In genomic region chrX:139027909-139028308, GRCm38 (mm10) we compare ENCODE assay signal across 26 mouse cellular contexts. TPM values are rescaled to one million over a fixed set of nuclear protein-coding genes. Genes with fewer than 3 reads are reported as not detected.
DNase-seq lines count a peak whose midpoint lies in the region; ATAC-seq and TF ChIP-seq lines count a peak whose summit lies in the region.
"Had no signal": no experiment of that assay in that cellular context is flagged by ENCODE, and none has a peak within 500 bp of the region (broad histone marks: within the 10 kb centered on the region; RNA-seq: fewer than 3 reads in every experiment).

No protein-coding gene starts in this region.

- no peak overlapping the region for H3K4me3 ChIP-seq in gastrocnemius, adult 2 months
- no peak overlapping the region for H3K4me3 ChIP-seq in lung, embryonic 15.5 days
- H3K4me3 ChIP-seq in stomach, postnatal 0 days (ENCODE audit: low read depth, low read length): no peak overlapping the region
- H3K4me3 ChIP-seq in midbrain, embryonic 15.5 days: no peak overlapping the region
- H3K4me3 ChIP-seq: embryonic facial prominence, embryonic 12.5 days; forebrain, embryonic 13.5 days; heart, embryonic 10.5 days; hindbrain, embryonic 13.5 days had no signal

- H3K36me3 ChIP-seq in lung, embryonic 15.5 days: no peaks in the 10 kb centered on the region
- no peaks in the 10 kb centered on the region for H3K36me3 ChIP-seq in stomach, postnatal 0 days (ENCODE audit: control insufficient read depth, insufficient read depth, low read length)
- no peaks in the 10 kb centered on the region for H3K36me3 ChIP-seq in midbrain, embryonic 15.5 days (replicated peaks)
- H3K36me3 ChIP-seq: embryonic facial prominence, embryonic 12.5 days; heart, embryonic 10.5 days; hindbrain, embryonic 13.5 days had no signal

- 31% methylated on average over 6 of the region's 6 CpGs for WGBS in lung, embryonic 15.5 days
- WGBS in stomach, postnatal 0 days: 33% methylated on average over 6 of the region's 6 CpGs
- WGBS in midbrain, embryonic 15.5 days: 80% methylated on average over 6 of the region's 6 CpGs

- no peak overlapping the region for H3K9ac ChIP-seq in lung, embryonic 15.5 days
- no peak overlapping the region for H3K9ac ChIP-seq in stomach, postnatal 0 days (ENCODE audit: low read length)
- no peak overlapping the region for H3K9ac ChIP-seq in midbrain, embryonic 15.5 days
- H3K9ac ChIP-seq: embryonic facial prominence, embryonic 12.5 days; forebrain, embryonic 13.5 days; hindbrain, embryonic 13.5 days had no signal

- ATAC-seq in lung, embryonic 15.5 days (ENCODE audit: borderline replicate concordance, extremely low read depth, low FRiP score, low TSS enrichment): no peak
- ATAC-seq in stomach, postnatal 0 days (ENCODE audit: low FRiP score, low TSS enrichment): peak; percentile 35; the same call in 1 of the 2 replicates
- no peak for ATAC-seq in midbrain, embryonic 15.5 days (replicated peaks)
- ATAC-seq: activated CD4-positive, CD25-positive, alpha-beta regulatory T cell, adult 4 months; forebrain, embryonic 13.5 days; hindbrain, postnatal 0 days; Patski had no signal

- no peak for DNase-seq in gastrocnemius, adult 2 months
- DNase-seq in gastrocnemius, postnatal 10 days: no peak
- DNase-seq in lung, postnatal 10 days: no peak
- peak; percentile 2 for DNase-seq in brain, adult 2 months (ENCODE audit: low read depth, low spot score)
- no peak for DNase-seq in stomach, postnatal 0 days (ENCODE audit: low spot score)
- DNase-seq: adrenal gland, postnatal 14 days; cerebellum, adult 18-20 months; heart, postnatal 4 days had no signal

- H3K9me3 ChIP-seq in lung, embryonic 15.5 days: no peaks in the 10 kb centered on the region
- no peaks in the 10 kb centered on the region for H3K9me3 ChIP-seq in stomach, postnatal 0 days (ENCODE audit: control insufficient read depth, low read length)
- H3K9me3 ChIP-seq in midbrain, embryonic 15.5 days: no peaks in the 10 kb centered on the region
- H3K9me3 ChIP-seq: embryonic facial prominence, embryonic 12.5 days; forebrain, embryonic 13.5 days; heart, embryonic 10.5 days; hindbrain, embryonic 13.5 days had no signal

- TF ChIP-seq EP300 in stomach, postnatal 0 days (optimal IDR thresholded peaks at IDR 0.05): peak; percentile 34

- 0 out of 2 replicates have a peak, but pooled peaks cover 3% of the 10 kb centered on the region for H3K4me1 ChIP-seq in lung, embryonic 15.5 days
- H3K4me1 ChIP-seq in stomach, postnatal 0 days (replicated peaks; ENCODE audit: control insufficient read depth, insufficient read depth): no peaks in the 10 kb centered on the region
- no peaks in the 10 kb centered on the region for H3K4me1 ChIP-seq in midbrain, embryonic 15.5 days
- H3K4me1 ChIP-seq: embryonic facial prominence, embryonic 12.5 days; forebrain, embryonic 13.5 days; heart, embryonic 10.5 days; hindbrain, embryonic 13.5 days had no signal

- intact Hi-C loops in gastrocnemius, adult 2 months (cut with DNase I): no loop called here

- no peak for TF ChIP-seq CTCF in gastrocnemius, adult 2 months (IDR thresholded peaks at IDR 0.05)
- no peak for TF ChIP-seq CTCF in stomach, postnatal 0 days (IDR thresholded peaks at IDR 0.05; ENCODE audit: low read depth)

- H3K27me3 ChIP-seq in lung, embryonic 15.5 days: no peaks in the 10 kb centered on the region
- H3K27me3 ChIP-seq in stomach, postnatal 0 days (ENCODE audit: control insufficient read depth, insufficient read depth, low read length): no peaks in the 10 kb centered on the region
- no peaks in the 10 kb centered on the region for H3K27me3 ChIP-seq in midbrain, embryonic 15.5 days (replicated peaks)
- H3K27me3 ChIP-seq: embryonic facial prominence, embryonic 12.5 days; forebrain, embryonic 13.5 days; hindbrain, embryonic 13.5 days had no signal

- H3K4me2 ChIP-seq in lung, embryonic 15.5 days: no peak overlapping the region
- H3K4me2 ChIP-seq in stomach, postnatal 0 days (replicated peaks; ENCODE audit: low read depth): no peak overlapping the region
- no peak overlapping the region for H3K4me2 ChIP-seq in midbrain, embryonic 15.5 days
- H3K4me2 ChIP-seq: embryonic facial prominence, embryonic 12.5 days; forebrain, embryonic 13.5 days; hindbrain, embryonic 13.5 days had no signal

- peak overlapping the region; percentile 0; the same call in 1 of the 2 replicates for H3K27ac ChIP-seq in gastrocnemius, adult 2 months
- peak overlapping the region; percentile 76 for H3K27ac ChIP-seq in lung, embryonic 15.5 days
- no peak overlapping the region for H3K27ac ChIP-seq in stomach, postnatal 0 days (replicated peaks)
- H3K27ac ChIP-seq in midbrain, embryonic 15.5 days: no peak overlapping the region
- H3K27ac ChIP-seq: embryonic facial prominence, embryonic 12.5 days; forebrain, embryonic 13.5 days; heart, embryonic 10.5 days; hindbrain, embryonic 13.5 days; hindbrain, postnatal 0 days had no signal

RNA-seq across cellular contexts. Expression of gene Serpina7, which starts 57.1 kb away (rescaled TPM):
- total RNA-seq in gastrocnemius, adult 2 months (2021): not detected
- not detected for total RNA-seq in gastrocnemius, postnatal 10 days (2021)
- polyA plus RNA-seq in lung, embryonic 15.5 days (2015; fragmentation: Nextera tagmentation; extraction: Ambion mirVana): 0.20 and 0.21 TPM in 2 replicates
- 0.25 and 0.30 TPM in 2 replicates for polyA plus RNA-seq in stomach, postnatal 0 days (2015; fragmentation: Nextera tagmentation; extraction: Ambion mirVana)
- not detected in 2 replicates for polyA plus RNA-seq in midbrain, embryonic 15.5 days (2015; fragmentation: Nextera tagmentation; extraction: Ambion mirVana)
- total RNA-seq: adrenal gland, adult 18-20 months; common myeloid progenitor, adult 5-6 weeks; gastrocnemius, adult 8-10 months; heart, adult 18-20 months; heart, postnatal 10 days; heart, postnatal 4 days; hindbrain, postnatal 0 days; MEL had no signal
- polyA plus RNA-seq: activated CD4-positive, CD25-positive, alpha-beta regulatory T cell, adult 4 months; C2C12; forebrain, embryonic 13.5 days; heart, embryonic 10.5 days; heart, embryonic 14.5 days; hindbrain, embryonic 13.5 days; hindbrain, postnatal 0 days had no signal

RNA-seq across cellular contexts. Expression of gene 4930513O06Rik, which starts 58.1 kb away (rescaled TPM):
- not detected for total RNA-seq in gastrocnemius, adult 2 months (2021)
- not detected for total RNA-seq in gastrocnemius, postnatal 10 days (2021)
- polyA plus RNA-seq in lung, embryonic 15.5 days (2015; fragmentation: Nextera tagmentation; extraction: Ambion mirVana): not detected in 2 replicates
- not detected in 2 replicates for polyA plus RNA-seq in stomach, postnatal 0 days (2015; fragmentation: Nextera tagmentation; extraction: Ambion mirVana)
- not detected in 2 replicates for polyA plus RNA-seq in midbrain, embryonic 15.5 days (2015; fragmentation: Nextera tagmentation; extraction: Ambion mirVana)
- total RNA-seq: adrenal gland, adult 18-20 months; adrenal gland, postnatal 14 days; common myeloid progenitor, adult 5-6 weeks; gastrocnemius, adult 8-10 months; gastrocnemius, postnatal 4 days; heart, adult 18-20 months; heart, postnatal 10 days; heart, postnatal 4 days; hindbrain, postnatal 0 days; MEL had no signal
- polyA plus RNA-seq: activated CD4-positive, CD25-positive, alpha-beta regulatory T cell, adult 4 months; C2C12; embryonic facial prominence, embryonic 12.5 days; forebrain, embryonic 13.5 days; heart, embryonic 10.5 days; heart, embryonic 14.5 days; hindbrain, embryonic 13.5 days; hindbrain, postnatal 0 days; Patski had no signal

Comparison
In these comparisons a context has a peak if more than half of its experiments do, and no peak if none do; other contexts are left out.
1. H3K27ac ChIP-seq: peak in gastrocnemius, adult 2 months (single experiment) and lung, embryonic 15.5 days (single experiment); none in stomach, postnatal 0 days (single experiment) and midbrain, embryonic 15.5 days (single experiment).